In the genomic region with DNA sequence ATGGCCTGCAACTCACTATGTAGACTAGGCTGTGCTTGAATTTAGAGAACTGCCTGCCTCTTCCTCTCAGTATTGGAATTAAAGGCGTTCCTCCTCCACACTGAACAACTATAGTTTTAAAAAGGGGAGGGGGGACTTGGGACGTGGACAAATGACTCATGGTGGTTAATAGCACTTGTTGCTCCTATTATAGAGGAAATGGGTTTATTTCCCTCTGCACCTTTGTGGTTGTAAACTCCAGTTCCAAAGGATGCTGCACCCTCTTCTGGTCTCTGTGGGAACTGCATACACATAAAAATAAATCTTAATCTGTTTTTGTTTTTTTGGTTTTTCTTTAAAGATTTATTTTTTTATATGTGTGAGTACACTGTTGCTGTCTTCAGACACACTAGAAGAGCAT, we compare ENCODE assay signal across 8 mouse cellular contexts. TPM values are rescaled to one million over a fixed set of nuclear protein-coding genes. Genes with fewer than 3 reads are reported as not detected.
DNase-seq lines count a peak whose midpoint lies in the region; ATAC-seq and TF ChIP-seq lines count a peak whose summit lies in the region.

No protein-coding gene starts in this region.

- peak; percentile 27 to 77 (median 71); a peak in 5 of 6 replicates for TF ChIP-seq CTCF in MEL (IDR thresholded peaks at IDR 0.05 in 2 of 3, conservative IDR thresholded peaks at IDR 0.05 in 1 of 3; ENCODE audit: control insufficient read depth in 1 of 3, insufficient read depth in 1 of 3, low read depth in 2 of 3, low read length in 3 of 3, poor library complexity in 1 of 3, severe bottlenecking in 1 of 3)
- TF ChIP-seq CTCF in brain, embryonic 14.5 days (IDR thresholded peaks at IDR 0.05; ENCODE audit: borderline replicate concordance, extremely low read depth, insufficient read depth, insufficient read length): peak; percentile 55; the same call in 1 of the 2 replicates

- H3K4me2 ChIP-seq in kidney, embryonic 14.5 days (replicated peaks; ENCODE audit: low read depth, low read length): no peak overlapping the region
- no peak overlapping the region for H3K4me2 ChIP-seq in midbrain, embryonic 16.5 days (ENCODE audit: low read length)

- no peaks in the 10 kb centered on the region for H3K36me3 ChIP-seq in kidney, embryonic 14.5 days (ENCODE audit: control insufficient read depth, insufficient read depth, low read length)
- peaks cover 2 to 39% of the 10 kb centered on the region in 2 experiments; a peak in 3 of 4 replicates for H3K36me3 ChIP-seq in MEL (ENCODE audit: control insufficient read depth in 1 of 2, insufficient read depth in 2 of 2, low read length in 2 of 2)
- no peaks in the 10 kb centered on the region for H3K36me3 ChIP-seq in midbrain, embryonic 16.5 days (ENCODE audit: control insufficient read depth, insufficient read depth, low read length)

- H3K27ac ChIP-seq in kidney, embryonic 14.5 days (ENCODE audit: low read depth, low read length): no peak overlapping the region
- no peak overlapping the region for H3K27ac ChIP-seq in MEL (ENCODE audit: control insufficient read depth, low read depth, low read length)
- no peak overlapping the region for H3K27ac ChIP-seq in midbrain, embryonic 16.5 days (ENCODE audit: low read length)

- TF ChIP-seq EP300 in MEL (IDR thresholded peaks at IDR 0.05; ENCODE audit: low read depth in 1 of 2, low read length in 2 of 2): no peak

- no peak overlapping the region for H3K9ac ChIP-seq in kidney, embryonic 14.5 days (ENCODE audit: low read depth, low read length)
- no peak overlapping the region for H3K9ac ChIP-seq in MEL (ENCODE audit: control insufficient read depth, low read depth, low read length, poor library complexity, severe bottlenecking)
- no peak overlapping the region for H3K9ac ChIP-seq in midbrain, embryonic 16.5 days (ENCODE audit: low read depth, low read length)

- H3K4me3 ChIP-seq in kidney, embryonic 14.5 days (ENCODE audit: low read length): no peak overlapping the region
- no peak overlapping the region for H3K4me3 ChIP-seq in MEL (ENCODE audit: control insufficient read depth in 1 of 2, insufficient read depth in 1 of 2, low read depth in 2 of 2, low read length in 2 of 2)
- no peak overlapping the region for H3K4me3 ChIP-seq in midbrain, embryonic 16.5 days (ENCODE audit: low read depth, low read length)

- TF ChIP-seq RAD21 in MEL (IDR thresholded peaks at IDR 0.05; ENCODE audit: low read depth, low read length): peak; percentile 72

- TF ChIP-seq POLR2A in MEL (IDR thresholded peaks at IDR 0.05; ENCODE audit: control insufficient read depth in 1 of 2, insufficient read depth in 1 of 2, low read depth in 1 of 2, low read length in 2 of 2, poor library complexity in 1 of 2): no peak
- no peak for TF ChIP-seq POLR2A in brain, embryonic 14.5 days (IDR thresholded peaks at IDR 0.05; ENCODE audit: borderline replicate concordance, extremely low read depth, insufficient read depth, insufficient read length, poor library complexity, severe bottlenecking)

- H3K4me1 ChIP-seq in kidney, embryonic 14.5 days (ENCODE audit: control insufficient read depth, insufficient read depth, low read length): peaks cover 19% of the 10 kb centered on the region
- H3K4me1 ChIP-seq in MEL (ENCODE audit: control insufficient read depth in 1 of 2, insufficient read depth in 2 of 2, low read length in 2 of 2): peaks cover 10 to 39% of the 10 kb centered on the region in 2 experiments
- peaks cover 14% of the 10 kb centered on the region for H3K4me1 ChIP-seq in midbrain, embryonic 16.5 days (ENCODE audit: control insufficient read depth, insufficient read depth, low read length)

- H3K27me3 ChIP-seq in kidney, embryonic 14.5 days (ENCODE audit: control insufficient read depth, insufficient read depth, low read length): no peaks in the 10 kb centered on the region
- no peaks in the 10 kb centered on the region for H3K27me3 ChIP-seq in MEL (ENCODE audit: control insufficient read depth in 1 of 2, insufficient read depth in 2 of 2, low read length in 2 of 2)
- H3K27me3 ChIP-seq in midbrain, embryonic 16.5 days (ENCODE audit: control insufficient read depth, insufficient read depth, low read depth, low read length): no peaks in the 10 kb centered on the region

- 17% methylated on average over 2 of the region's 2 CpGs for WGBS in kidney, embryonic 14.5 days
- WGBS in midbrain, embryonic 16.5 days: 46% methylated on average over 2 of the region's 2 CpGs

- H3K9me3 ChIP-seq in kidney, embryonic 14.5 days (ENCODE audit: control insufficient read depth, low read length): no peaks in the 10 kb centered on the region
- H3K9me3 ChIP-seq in MEL (replicated peaks; ENCODE audit: insufficient read depth, low read length): no peaks in the 10 kb centered on the region
- H3K9me3 ChIP-seq in midbrain, embryonic 16.5 days (replicated peaks; ENCODE audit: control insufficient read depth, low read length, poor library complexity, severe bottlenecking): no peaks in the 10 kb centered on the region

- no peak for ATAC-seq in kidney, embryonic 14.5 days (ENCODE audit: low FRiP score, low TSS enrichment)
- ATAC-seq in megakaryocyte progenitor cell, adult 5-6 weeks (replicated peaks; ENCODE audit: poor library complexity): peak; percentile 35
- no peak for ATAC-seq in midbrain, embryonic 16.5 days

- peaks cover 78% of the 10 kb centered on the region for H3K79me2 ChIP-seq in MEL (ENCODE audit: control insufficient read depth, insufficient read depth, low read length, poor library complexity)

- peak; percentile 29 to 50 for DNase-seq in kidney, postnatal 36 days
- DNase-seq in MEL (ENCODE audit: low read depth, low spot score): peak; percentile 77
- peak; percentile 57 for DNase-seq in brain, embryonic 14.5 days (ENCODE audit: low read depth)
- no peak for DNase-seq in layer of hippocampus, adult 8-10 months (ENCODE audit: low spot score in 2 of 2)
- no peak for DNase-seq in spleen, postnatal 4 days (ENCODE audit: low spot score in 2 of 2)

TF ChIP-seq in MEL, 35 proteins besides CTCF, POLR2A, EP300 and RAD21 (continues in another document):
- TF ChIP-seq ETS1 (IDR thresholded peaks at IDR 0.05; ENCODE audit: low read depth, low read length) (0 out of 2 replicates have a peak, but pooled peaks have one; percentile 14), SMC3 (IDR thresholded peaks at IDR 0.05; ENCODE audit: low read depth, low read length) (peak; percentile 77), ZKSCAN1 (IDR thresholded peaks at IDR 0.05; ENCODE audit: low read depth, low read length) (no peak), TBP (IDR thresholded peaks at IDR 0.05; ENCODE audit: low read depth, low read length) (0 out of 2 replicates have a peak, but pooled peaks have one; percentile 18), MYC (IDR thresholded peaks at IDR 0.05; ENCODE audit: low read depth, low read length) (0 out of 2 replicates have a peak, but pooled peaks have one; percentile 36), ELF1 (IDR thresholded peaks at IDR 0.05; ENCODE audit: low read depth, low read length) (0 out of 2 replicates have a peak, but pooled peaks have one; percentile 29), ZC3H11A (IDR thresholded peaks at IDR 0.05; ENCODE audit: low read depth, low read length) (peak; percentile 68), BHLHE40 (IDR thresholded peaks at IDR 0.05; ENCODE audit: borderline replicate concordance, low read depth, low read length) (no peak), HCFC1 (IDR thresholded peaks at IDR 0.05; ENCODE audit: low read depth, low read length) (0 out of 2 replicates have a peak, but pooled peaks have one; percentile 50), MAX (IDR thresholded peaks at IDR 0.05; ENCODE audit: low read length) (0 out of 2 replicates have a peak, but pooled peaks have one; percentile 30), MAZ (IDR thresholded peaks at IDR 0.05; ENCODE audit: low read depth, low read length) (peak; percentile 79; the same call in 1 of the 2 replicates), ZMIZ1 (IDR thresholded peaks at IDR 0.05; ENCODE audit: low read depth, low read length) (no peak), TCF12 (IDR thresholded peaks at IDR 0.05; ENCODE audit: low read depth, low read length) (0 out of 2 replicates have a peak, but pooled peaks have one; percentile 15), JUND (IDR thresholded peaks at IDR 0.05; ENCODE audit: low read depth, low read length) (peak; percentile 79)

RNA-seq across cellular contexts. Expression of gene Nadk, which starts 6.0 kb away (rescaled TPM):
- polyA plus RNA-seq in kidney, embryonic 14.5 days (2014; fragmentation: Nextera tagmentation; extraction: Ambion mirVana): 58.7 and 99.9 TPM in 2 replicates
- total RNA-seq in MEL (2012; rRNA removed): 141 and 151 TPM in 2 replicates
- 100 to 1,000 TPM in 1 of 2 experiments, 10 to 100 TPM in 1; 53.2 to 258 TPM for polyA plus RNA-seq in MEL (2012; ENCODE audit: insufficient read depth in 1 of 2, insufficient read length in 2 of 2, low read depth in 1 of 2, low replicate concordance in 2 of 2, missing spikeins in 1 of 2)
- 86.2 and 100 TPM in 2 replicates for polyA plus RNA-seq in brain, embryonic 14.5 days (2012; rRNA removed)
- total RNA-seq in megakaryocyte progenitor cell, adult 5-6 weeks (2015): 78.5 and 79.7 TPM in 2 replicates
- 71.3 and 72.4 TPM in 2 replicates for total RNA-seq in megakaryocyte progenitor cell, adult 5-6 weeks (2017)
- total RNA-seq in layer of hippocampus, adult 8-10 months (2022): 10 to 100 TPM; 52.2 to 69.2 (median 59.6) TPM
- polyA plus RNA-seq in midbrain, embryonic 16.5 days (2015; fragmentation: Nextera tagmentation; extraction: Ambion mirVana): 77.1 and 79.9 TPM in 2 replicates

RNA-seq across cellular contexts. Expression of gene Slc35e2, which starts 33.0 kb away (rescaled TPM):
- 7.7 and 10.3 TPM in 2 replicates for polyA plus RNA-seq in kidney, embryonic 14.5 days (2014; fragmentation: Nextera tagmentation; extraction: Ambion mirVana)
- total RNA-seq in MEL (2012; rRNA removed): 9.0 and 9.9 TPM in 2 replicates
- 1 to 10 TPM in 1 of 2 experiments, not detected in 1; 6.4 TPM for polyA plus RNA-seq in MEL (2012; ENCODE audit: insufficient read depth in 1 of 2, insufficient read length in 2 of 2, low read depth in 1 of 2, low replicate concordance in 2 of 2, missing spikeins in 1 of 2)
- polyA plus RNA-seq in brain, embryonic 14.5 days (2012; rRNA removed): 15.0 and 21.8 TPM in 2 replicates
- 16.8 and 20.2 TPM in 2 replicates for total RNA-seq in megakaryocyte progenitor cell, adult 5-6 weeks (2015)
- 8.9 and 11.0 TPM in 2 replicates for total RNA-seq in megakaryocyte progenitor cell, adult 5-6 weeks (2017)
- total RNA-seq in layer of hippocampus, adult 8-10 months (2022): 10 to 100 TPM; 36.1 to 48.6 (median 42.5) TPM
- 14.7 and 15.5 TPM in 2 replicates for polyA plus RNA-seq in midbrain, embryonic 16.5 days (2015; fragmentation: Nextera tagmentation; extraction: Ambion mirVana)

RNA-seq across cellular contexts. Expression of gene Cdk11b, which starts 56.5 kb away (rescaled TPM):
- 51.9 and 57.0 TPM in 2 replicates for polyA plus RNA-seq in kidney, embryonic 14.5 days (2014; fragmentation: Nextera tagmentation; extraction: Ambion mirVana)
- 47.9 and 56.6 TPM in 2 replicates for total RNA-seq in MEL (2012; rRNA removed)
- 100 to 1,000 TPM; 113 to 249 TPM for polyA plus RNA-seq in MEL (2012; ENCODE audit: insufficient read depth in 1 of 2, insufficient read length in 2 of 2, low read depth in 1 of 2, low replicate concordance in 2 of 2, missing spikeins in 1 of 2)
- 32.8 and 52.2 TPM in 2 replicates for polyA plus RNA-seq in brain, embryonic 14.5 days (2012; rRNA removed)
- total RNA-seq in megakaryocyte progenitor cell, adult 5-6 weeks (2015): 34.5 and 39.3 TPM in 2 replicates
- total RNA-seq in megakaryocyte progenitor cell, adult 5-6 weeks (2017): 50.7 and 56.0 TPM in 2 replicates
- total RNA-seq in layer of hippocampus, adult 8-10 months (2022): 10 to 100 TPM; 42.1 to 54.8 (median 46.9) TPM
- polyA plus RNA-seq in midbrain, embryonic 16.5 days (2015; fragmentation: Nextera tagmentation; extraction: Ambion mirVana): 57.2 and 58.9 TPM in 2 replicates

Comparison
In these comparisons a context has a peak if more than half of its experiments do, and no peak if none do; other contexts are left out.
1. DNase-seq: peak in kidney, postnatal 36 days (2 of 2), MEL (single experiment) and brain, embryonic 14.5 days (single experiment); none in layer of hippocampus, adult 8-10 months (0 of 2) and spleen, postnatal 4 days (0 of 2).